Mouse (Mus musculus): ENCODE data around the gene Stat2.

DNA sequence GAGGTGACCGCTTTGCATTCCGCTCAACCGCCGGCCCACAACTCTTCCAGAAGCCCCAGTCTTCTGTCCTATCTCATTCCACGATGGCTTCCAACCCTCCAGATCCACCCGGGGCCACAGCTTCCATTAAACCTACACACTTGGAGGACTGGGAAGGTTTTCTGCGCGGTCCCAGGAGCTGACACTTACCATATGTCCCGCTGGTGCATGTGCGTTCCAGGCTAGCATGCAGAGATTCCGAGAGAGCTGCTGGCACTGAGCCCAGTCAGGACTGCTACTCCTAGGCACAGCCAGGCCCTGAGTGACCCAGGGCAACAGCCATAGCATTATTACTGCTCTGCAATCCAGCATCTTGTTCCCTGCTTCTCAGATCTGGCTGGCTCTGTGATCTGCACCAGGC is 27.3 kb downstream of the Stat2 start:
- no peak for TF ChIP-seq CTCF (IDR thresholded peaks at IDR 0.05; ENCODE audit: low read depth, low read length)
- TF ChIP-seq GATA2 (IDR thresholded peaks at IDR 0.05; ENCODE audit: borderline replicate concordance, low read depth, low read length) = no peak
- TF ChIP-seq GATA1 (IDR thresholded peaks at IDR 0.05; ENCODE audit: borderline replicate concordance, low read length) = no peak
- no peak for TF ChIP-seq TAL1 (conservative IDR thresholded peaks at IDR 0.05; ENCODE audit: low read depth, low read length)
